Mouse (Mus musculus) myocyte (in vitro differentiated cells): ENCODE measurements at regions not wholly inside any gene's neighbourhood (a gene's known extent, or its start where the extent isn't known, plus 50 kb on each side); places are given as distances from the start of the nearest gene placed in this dataset.

Source experiments
- CEBPB ChIP-seq: IDR thresholded peaks from 2 replicates; pipeline ENCODE4 v1.6.1; 2011; ENCODE audit warnings: mild to moderate bottlenecking, moderate library complexity; ENCODE audit not compliant: poor library complexity, insufficient read depth, severe bottlenecking
- E2F4 ChIP-seq: IDR thresholded peaks from one replicate; pipeline ENCODE4 v1.6.1; 2011; ENCODE audit warnings: mild to moderate bottlenecking, control low read depth, moderate library complexity; ENCODE audit not compliant: insufficient read depth
- MAX ChIP-seq: IDR thresholded peaks from one replicate; pipeline ENCODE4 v1.6.1; 2011; ENCODE audit warnings: low read depth, mild to moderate bottlenecking, control low read depth
- MYOD1 ChIP-seq, 3 experiments: IDR thresholded peaks; one replicate each; pipeline ENCODE4 v1.6.1; 2011; ENCODE audit warnings: control low read depth in 2 of 3, low read depth in 2 of 3, mild to moderate bottlenecking in 2 of 3, moderate library complexity in 1 of 3; ENCODE audit not compliant: insufficient read length in 2 of 3, control insufficient read depth in 1 of 3
- MYOG ChIP-seq, 3 experiments: IDR thresholded peaks; one replicate each; pipeline ENCODE4 v1.6.1; 2011; ENCODE audit warnings: control low read depth in 2 of 3, low read depth in 2 of 3, mild to moderate bottlenecking in 2 of 3; ENCODE audit not compliant: insufficient read length in 2 of 3, control insufficient read depth in 1 of 3, insufficient read depth in 1 of 3
- POLR2A ChIP-seq: IDR thresholded peaks from one replicate; pipeline ENCODE4 v1.6.1; 2011; ENCODE audit warnings: low read depth, mild to moderate bottlenecking, control low read depth, moderate library complexity; ENCODE audit not compliant: insufficient read length
- POLR2AphosphoS2 ChIP-seq: IDR thresholded peaks from one replicate; pipeline ENCODE4 v1.6.1; 2011; ENCODE audit warnings: low read depth, control low read depth; ENCODE audit not compliant: insufficient read length
- REST ChIP-seq: IDR thresholded peaks from one replicate; pipeline ENCODE4 v1.6.1; 2011; ENCODE audit warnings: mild to moderate bottlenecking, control low read depth, moderate library complexity; ENCODE audit not compliant: insufficient read depth, insufficient read length
- TCF12 ChIP-seq: IDR thresholded peaks from one replicate; pipeline ENCODE4 v1.6.1; 2011; ENCODE audit warnings: mild to moderate bottlenecking, control low read depth; ENCODE audit not compliant: poor library complexity, insufficient read depth, severe bottlenecking
- TCF3 ChIP-seq: IDR thresholded peaks from one replicate; pipeline ENCODE4 v1.6.1; 2011; ENCODE audit warnings: low read depth, control low read depth; ENCODE audit not compliant: insufficient read length
- USF1 ChIP-seq: IDR thresholded peaks from one replicate; pipeline ENCODE4 v1.6.1; 2011; ENCODE audit warnings: low read depth, mild to moderate bottlenecking, control low read depth, moderate library complexity

- TF ChIP-seq MAX (no peak), POLR2A (no peak), POLR2AphosphoS2 (no peak), TCF12 (no peak), CEBPB (no peak), USF1 (no peak), MYOD1 (IDR thresholded peaks at IDR 0.05; ENCODE audit: control insufficient read depth in 1 of 3, insufficient read length in 2 of 3, low read depth in 2 of 3) (no peak), TCF3 (no peak), E2F4 (no peak), REST (no peak), MYOG (IDR thresholded peaks at IDR 0.05; ENCODE audit: control insufficient read depth in 1 of 3, insufficient read depth in 1 of 3, insufficient read length in 2 of 3, low read depth in 2 of 3) (no peak)
These were observed 194.4 kb upstream of the Dio2 start for GRCm38 (mm10) chr12:90932684-90933083.
